Mouse (Mus musculus) cerebellum, postnatal 36 days (tissue): Measurements from ENCODE around the gene Eln.

ENCODE experiments used
- DNase-seq, 2 experiments: peaks; one replicate each; pipeline ENCODE4 v3.0.0; 2021 to 2022; ENCODE audit warnings: mixed read lengths in 2 of 2

Gene Eln

GRCm38 (mm10) chr5:134742221-134742795 is 4.8 kb downstream of the Eln start:
- DNase-seq: no peak

- no peak for DNase-seq
Measured at GRCm38 (mm10) chr5:134740501-134741341, 6.4 kb downstream of the Eln start.

GRCm38 (mm10) chr5:134739951-134740350 is 7.2 kb downstream of the Eln start:
- no peak for DNase-seq

GRCm38 (mm10) chr5:134734920-134735319 is 12.2 kb downstream of the Eln start:
- DNase-seq: no peak

GRCm38 (mm10) chr5:134734072-134734471 is 13.1 kb downstream of the Eln start:
- DNase-seq: no peak

GRCm38 (mm10) chr5:134733241-134733640 is 13.9 kb downstream of the Eln start:
- DNase-seq: no peak

- no peak for DNase-seq
Measured at GRCm38 (mm10) chr5:134729124-134729523, 18.0 kb downstream of the Eln start.

GRCm38 (mm10) chr5:134728535-134728934 is 18.6 kb downstream of the Eln start:
- no peak for DNase-seq

GRCm38 (mm10) chr5:134727001-134727639 is 20.0 kb downstream of the Eln start:
- no peak for DNase-seq

GRCm38 (mm10) chr5:134725299-134725698 is 21.8 kb downstream of the Eln start:
- no peak for DNase-seq

- DNase-seq: no peak
Measured at GRCm38 (mm10) chr5:134720058-134720457, 27.1 kb downstream of the Eln start.

- no peak for DNase-seq
Measured at GRCm38 (mm10) chr5:134711076-134711475, 36.0 kb downstream of the Eln start.

- no peak for DNase-seq
Measured at GRCm38 (mm10) chr5:134709275-134709674, 37.8 kb downstream of the Eln start.

- peak; percentile 72 to 79 for DNase-seq
Measured at GRCm38 (mm10) chr5:134704157-134704556, 43.0 kb downstream of the Eln start.

GRCm38 (mm10) chr5:134695539-134695938 is 51.6 kb downstream of the Eln start:
- DNase-seq: no peak

GRCm38 (mm10) chr5:134695082-134695481 is 52.0 kb downstream of the Eln start:
- no peak for DNase-seq

- no peak for DNase-seq
Measured at GRCm38 (mm10) chr5:134692704-134693103, 54.4 kb downstream of the Eln start.

- DNase-seq: peak; percentile 93 to 94
Measured at GRCm38 (mm10) chr5:134688718-134689284, 58.3 kb downstream of the Eln start.

- no peak for DNase-seq
Measured at GRCm38 (mm10) chr5:134688086-134688717, 58.9 kb downstream of the Eln start, which contains the start of gene Limk1. Gene Limk1 (minus strand): TSS chr5:134688598.

GRCm38 (mm10) chr5:134687187-134687586 is 59.9 kb downstream of the Eln start:
- DNase-seq: no peak

GRCm38 (mm10) chr5:134686541-134686940 is 60.6 kb downstream of the Eln start:
- no peak for DNase-seq

- no peak for DNase-seq
Measured at GRCm38 (mm10) chr5:134684398-134684797, 62.7 kb downstream of the Eln start.

GRCm38 (mm10) chr5:134683813-134684212 is 63.3 kb downstream of the Eln start:
- DNase-seq: no peak
